44 mouse cellular contexts compared by ENCODE assay signal in genomic region chr19:5419630-5420029, GRCm38 (mm10). TPM values are rescaled to one million over a fixed set of nuclear protein-coding genes. Genes with fewer than 3 reads are reported as not detected.
"Had no signal": no experiment of that assay in that cellular context is flagged by ENCODE, and none has a peak within 500 bp of the region (broad histone marks: within the 10 kb centered on the region; RNA-seq: fewer than 3 reads in every experiment).

No protein-coding gene starts in this region.

- H3K9me3 ChIP-seq: heart, embryonic 12.5 days; heart, embryonic 13.5 days; heart, embryonic 15.5 days; hindbrain, embryonic 10.5 days; hindbrain, embryonic 12.5 days; hindbrain, embryonic 13.5 days; hindbrain, embryonic 15.5 days; intestine, embryonic 15.5 days; kidney, embryonic 15.5 days had no signal

- H3K4me3 ChIP-seq: heart, embryonic 12.5 days; heart, embryonic 13.5 days; heart, embryonic 15.5 days; hindbrain, embryonic 10.5 days; hindbrain, embryonic 12.5 days; hindbrain, embryonic 13.5 days; hindbrain, embryonic 15.5 days; intestine, embryonic 15.5 days; kidney, embryonic 15.5 days; layer of hippocampus, adult 2 months; left cerebral cortex, adult 2 months had no signal

- ATAC-seq: hindbrain, embryonic 16.5 days; hindbrain, postnatal 0 days; inflammation-experienced regulatory T-cells, adult 6 months; intestine, embryonic 15.5 days; intestine, embryonic 16.5 days; intestine, postnatal 0 days had no signal

- H3K27me3 ChIP-seq: heart, embryonic 12.5 days; heart, embryonic 13.5 days; heart, embryonic 15.5 days; hindbrain, embryonic 12.5 days; hindbrain, embryonic 13.5 days; hindbrain, embryonic 15.5 days; intestine, embryonic 15.5 days; kidney, embryonic 15.5 days had no signal

- H3K27ac ChIP-seq: heart, embryonic 13.5 days; heart, embryonic 15.5 days; hindbrain, embryonic 10.5 days; hindbrain, embryonic 12.5 days; hindbrain, embryonic 13.5 days; hindbrain, embryonic 14.5 days; hindbrain, embryonic 15.5 days; hindbrain, postnatal 0 days; intestine, embryonic 15.5 days; kidney, embryonic 15.5 days; kidney, postnatal 0 days; layer of hippocampus, adult 2 months; left cerebral cortex, adult 2 months had no signal

- DNase-seq: heart, postnatal 14 days; heart, postnatal 36 days; heart, postnatal 4 days; kidney, adult 11 months; kidney, adult 18-20 months; kidney, adult 2 months; kidney, adult 8-10 months; kidney, postnatal 10 days; kidney, postnatal 14 days; kidney, postnatal 25 days; kidney, postnatal 36 days; kidney, postnatal 4 days; layer of hippocampus, adult 9-11 months; layer of hippocampus, postnatal 36 days had no signal

- H3K9ac ChIP-seq: heart, embryonic 12.5 days; heart, embryonic 13.5 days; heart, embryonic 15.5 days; hindbrain, embryonic 12.5 days; hindbrain, embryonic 13.5 days; hindbrain, embryonic 14.5 days; hindbrain, embryonic 15.5 days; intestine, embryonic 15.5 days; kidney, embryonic 15.5 days had no signal

- H3K4me2 ChIP-seq: heart, embryonic 11.5 days; heart, embryonic 12.5 days; heart, embryonic 13.5 days; heart, embryonic 15.5 days; hindbrain, embryonic 12.5 days; hindbrain, embryonic 13.5 days; hindbrain, embryonic 14.5 days; hindbrain, embryonic 15.5 days; intestine, embryonic 15.5 days; kidney, embryonic 15.5 days had no signal

RNA-seq across cellular contexts. Expression of gene Tsga10ip, which starts 17.3 kb away (rescaled TPM):
- total RNA-seq: hindbrain, postnatal 0 days; layer of hippocampus, postnatal 25 days; layer of hippocampus, postnatal 36 days; left cerebral cortex, adult 18-20 months; left cerebral cortex, adult 2 months; left cerebral cortex, adult 8-10 months had no signal
- polyA plus RNA-seq: hindbrain, embryonic 14.5 days; hindbrain, embryonic 15.5 days; hindbrain, embryonic 16.5 days; hindbrain, postnatal 0 days; inflammation-experienced regulatory T-cells, adult 6 months had no signal

RNA-seq across cellular contexts. Expression of gene Fosl1, which starts 27.7 kb away (rescaled TPM):
- total RNA-seq: heart, postnatal 14 days; heart, postnatal 25 days; heart, postnatal 36 days; heart, postnatal 4 days; hindbrain, postnatal 0 days; layer of hippocampus, adult 18-20 months; layer of hippocampus, adult 2 months; layer of hippocampus, postnatal 10 days; layer of hippocampus, postnatal 14 days; layer of hippocampus, postnatal 25 days; layer of hippocampus, postnatal 36 days; left cerebral cortex, adult 18-20 months; left cerebral cortex, adult 8-10 months had no signal
- polyA plus RNA-seq: heart, embryonic 11.5 days; heart, embryonic 12.5 days; heart, embryonic 13.5 days; heart, embryonic 14.5 days; heart, embryonic 15.5 days; hindbrain, embryonic 10.5 days; hindbrain, embryonic 11.5 days; hindbrain, embryonic 12.5 days; hindbrain, embryonic 13.5 days; hindbrain, embryonic 14.5 days; hindbrain, embryonic 15.5 days; hindbrain, embryonic 16.5 days; hindbrain, postnatal 0 days; inflammation-experienced regulatory T-cells, adult 6 months; intestine, embryonic 14.5 days; intestine, embryonic 15.5 days; intestine, embryonic 16.5 days; intestine, postnatal 0 days; kidney, embryonic 14.5 days; kidney, postnatal 0 days had no signal
